In the genomic region with DNA sequence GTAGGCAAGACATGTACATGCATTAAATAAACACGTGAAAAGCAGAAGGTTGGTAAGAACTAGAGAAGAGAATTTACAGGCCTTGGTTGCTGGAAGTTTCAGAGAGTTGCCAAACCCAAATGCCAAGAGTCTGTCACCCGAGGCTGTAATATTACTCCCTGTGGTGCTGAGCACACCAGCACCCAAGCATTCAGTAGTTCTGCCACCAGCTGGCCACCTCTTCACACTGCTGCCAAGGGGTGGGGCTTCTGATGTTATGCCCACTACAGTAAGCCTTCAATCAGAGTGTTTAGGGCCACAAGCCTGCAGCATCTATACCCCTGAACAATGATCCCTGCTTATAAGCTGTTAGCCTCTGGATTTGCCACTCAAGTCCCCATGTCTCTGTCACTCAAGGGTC, we compare ENCODE assay signal across 12 mouse cellular contexts. TPM values are rescaled to one million over a fixed set of nuclear protein-coding genes. Genes with fewer than 3 reads are reported as not detected.
A peak's percentile ranks its signal among the peaks of the same experiment; 100 is the strongest.
DNase-seq lines count a peak whose midpoint lies in the region; ATAC-seq and TF ChIP-seq lines count a peak whose summit lies in the region.
"Had no signal": no experiment of that assay in that cellular context is flagged by ENCODE, and none has a peak within 500 bp of the region (broad histone marks: within the 10 kb centered on the region; RNA-seq: fewer than 3 reads in every experiment).

No protein-coding gene starts in this region.

- H3K27ac ChIP-seq in hindbrain, postnatal 0 days = no peak overlapping the region
- H3K27ac ChIP-seq in hindbrain, embryonic 10.5 days = no peak overlapping the region
- no peak overlapping the region for H3K27ac ChIP-seq in limb, embryonic 10.5 days
- H3K27ac ChIP-seq: embryonic facial prominence, embryonic 13.5 days; liver, embryonic 15.5 days; neural tube, embryonic 15.5 days had no signal

- DNase-seq in hindbrain, postnatal 0 days (ENCODE audit: low spot score) = no peak
- no peak for DNase-seq in hindbrain, embryonic 10.5 days (ENCODE audit: low spot score)
- peak; percentile 61 for DNase-seq in Muller cell, postnatal 12 days (ENCODE audit: inconsistent ontology term)
- DNase-seq in fibroblast of lung, adult 2 months (ENCODE audit: low read depth) = peak; percentile 26
- DNase-seq in lung, postnatal 25 days (ENCODE audit: low spot score) = peak; percentile 39
- no peak for DNase-seq in layer of hippocampus, adult 11-12 months (ENCODE audit: low spot score)
- DNase-seq in left cerebral cortex, postnatal 14 days (ENCODE audit: low spot score in 2 of 2) = no peak
- no peak for DNase-seq in limb, embryonic 10.5 days (ENCODE audit: low spot score)

- TF ChIP-seq CTCF in hindbrain, postnatal 0 days (IDR thresholded peaks at IDR 0.05; ENCODE audit: low read depth) = peak; percentile 24; the same call in 1 of the 2 replicates

- no peaks in the 10 kb centered on the region for H3K27me3 ChIP-seq in hindbrain, postnatal 0 days (ENCODE audit: insufficient read depth, low read length)
- no peaks in the 10 kb centered on the region for H3K27me3 ChIP-seq in hindbrain, embryonic 10.5 days (ENCODE audit: insufficient read depth, poor library complexity, severe bottlenecking)
- no peaks in the 10 kb centered on the region for H3K27me3 ChIP-seq in limb, embryonic 10.5 days (ENCODE audit: low read depth, poor library complexity, severe bottlenecking)
- H3K27me3 ChIP-seq: embryonic facial prominence, embryonic 13.5 days; liver, embryonic 15.5 days; neural tube, embryonic 15.5 days had no signal

- H3K4me2 ChIP-seq in hindbrain, postnatal 0 days (ENCODE audit: low read depth, low read length) = no peak overlapping the region
- H3K4me2 ChIP-seq: embryonic facial prominence, embryonic 13.5 days; liver, embryonic 15.5 days; neural tube, embryonic 15.5 days had no signal

- intact Hi-C loops in left cerebral cortex, postnatal 14 days (cut with DNase I) = no loop called here

- H3K4me1 ChIP-seq in hindbrain, postnatal 0 days (ENCODE audit: insufficient read depth, low read length) = peaks cover 5% of the 10 kb centered on the region; the same call in 1 of the 2 replicates
- H3K4me1 ChIP-seq in hindbrain, embryonic 10.5 days (replicated peaks) = no peaks in the 10 kb centered on the region
- no peaks in the 10 kb centered on the region for H3K4me1 ChIP-seq in limb, embryonic 10.5 days
- H3K4me1 ChIP-seq: liver, embryonic 15.5 days; neural tube, embryonic 15.5 days had no signal

- H3K4me3 ChIP-seq in hindbrain, postnatal 0 days (ENCODE audit: low read length) = no peak overlapping the region
- H3K4me3 ChIP-seq in hindbrain, embryonic 10.5 days = no peak overlapping the region
- H3K4me3 ChIP-seq in limb, embryonic 10.5 days = no peak overlapping the region
- H3K4me3 ChIP-seq: embryonic facial prominence, embryonic 13.5 days; liver, embryonic 15.5 days; neural tube, embryonic 15.5 days had no signal

- no peak for ATAC-seq in hindbrain, postnatal 0 days
- ATAC-seq: hindbrain, embryonic 16.5 days had no signal

- no peaks in the 10 kb centered on the region for H3K9me3 ChIP-seq in hindbrain, postnatal 0 days (ENCODE audit: low read length)
- H3K9me3 ChIP-seq in hindbrain, embryonic 10.5 days = no peaks in the 10 kb centered on the region
- no peaks in the 10 kb centered on the region for H3K9me3 ChIP-seq in limb, embryonic 10.5 days (replicated peaks)
- H3K9me3 ChIP-seq: embryonic facial prominence, embryonic 13.5 days; liver, embryonic 15.5 days; neural tube, embryonic 15.5 days had no signal

- H3K36me3 ChIP-seq in hindbrain, postnatal 0 days (ENCODE audit: insufficient read depth, low read length) = no peaks in the 10 kb centered on the region
- H3K36me3 ChIP-seq in hindbrain, embryonic 10.5 days = no peaks in the 10 kb centered on the region
- H3K36me3 ChIP-seq in limb, embryonic 10.5 days = no peaks in the 10 kb centered on the region
- H3K36me3 ChIP-seq: embryonic facial prominence, embryonic 13.5 days; liver, embryonic 15.5 days; neural tube, embryonic 15.5 days had no signal

- whole genome bisulfite sequencing in hindbrain, postnatal 0 days = 48% methylated on average over 2 of the region's 2 CpGs
- 80% methylated on average over 2 of the region's 2 CpGs for WGBS in hindbrain, embryonic 10.5 days
- 78% methylated on average over 2 of the region's 2 CpGs for WGBS in limb, embryonic 10.5 days

- no peak overlapping the region for H3K9ac ChIP-seq in hindbrain, postnatal 0 days (replicated peaks; ENCODE audit: low read length)
- H3K9ac ChIP-seq: embryonic facial prominence, embryonic 13.5 days; liver, embryonic 15.5 days; neural tube, embryonic 15.5 days had no signal

RNA-seq across cellular contexts. Expression of gene Mxd4, which starts 13.9 kb away (rescaled TPM):
- 73.3 and 99.1 TPM in 2 replicates for total RNA-seq in hindbrain, postnatal 0 days (2014; rRNA removed)
- 22.0 and 23.5 TPM in 2 replicates for polyA plus RNA-seq in hindbrain, postnatal 0 days (2015; fragmentation: Nextera tagmentation; extraction: Ambion mirVana)
- 21.6 and 26.3 TPM in 2 replicates for polyA plus RNA-seq in hindbrain, embryonic 10.5 days (2016; fragmentation: Nextera tagmentation; extraction: Ambion mirVana)
- 10 to 100 TPM; 75.4 to 87.4 TPM for total RNA-seq in left cerebral cortex, postnatal 14 days (2021)
- 13.2 and 25.3 TPM in 2 replicates for polyA plus RNA-seq in limb, embryonic 10.5 days (2016; fragmentation: Nextera tagmentation; extraction: Ambion mirVana)

RNA-seq across cellular contexts. Expression of gene Haus3, which starts 32.1 kb away (rescaled TPM):
- 4.1 and 4.2 TPM in 2 replicates for total RNA-seq in hindbrain, postnatal 0 days (2014; rRNA removed)
- 12.7 TPM in 2 replicates for polyA plus RNA-seq in hindbrain, postnatal 0 days (2015; fragmentation: Nextera tagmentation; extraction: Ambion mirVana)
- polyA plus RNA-seq in hindbrain, embryonic 10.5 days (2016; fragmentation: Nextera tagmentation; extraction: Ambion mirVana) = 35.0 and 46.0 TPM in 2 replicates
- 1 to 10 TPM; 5.1 to 5.5 TPM for total RNA-seq in left cerebral cortex, postnatal 14 days (2021)
- polyA plus RNA-seq in limb, embryonic 10.5 days (2016; fragmentation: Nextera tagmentation; extraction: Ambion mirVana) = 56.7 and 58.0 TPM in 2 replicates

RNA-seq across cellular contexts. Expression of gene Poln, which starts 32.1 kb away (rescaled TPM):
- total RNA-seq in hindbrain, postnatal 0 days (2014; rRNA removed) = 0.16 TPM in 1 of 2 replicates, not detected in the other
- 0.68 and 0.69 TPM in 2 replicates for polyA plus RNA-seq in hindbrain, postnatal 0 days (2015; fragmentation: Nextera tagmentation; extraction: Ambion mirVana)
- 0.54 and 0.56 TPM in 2 replicates for polyA plus RNA-seq in hindbrain, embryonic 10.5 days (2016; fragmentation: Nextera tagmentation; extraction: Ambion mirVana)
- under 1 TPM; 0.79 to 0.91 TPM for total RNA-seq in left cerebral cortex, postnatal 14 days (2021)
- 0.59 and 0.63 TPM in 2 replicates for polyA plus RNA-seq in limb, embryonic 10.5 days (2016; fragmentation: Nextera tagmentation; extraction: Ambion mirVana)

Comparison
In these comparisons a context has a peak if more than half of its experiments do, and no peak if none do; other contexts are left out.
1. DNase-seq: peak in Muller cell, postnatal 12 days (single experiment), fibroblast of lung, adult 2 months (single experiment) and lung, postnatal 25 days (single experiment); none in hindbrain, postnatal 0 days (single experiment), hindbrain, embryonic 10.5 days (single experiment), layer of hippocampus, adult 11-12 months (single experiment), left cerebral cortex, postnatal 14 days (0 of 2) and limb, embryonic 10.5 days (single experiment).